In the genomic region with DNA sequence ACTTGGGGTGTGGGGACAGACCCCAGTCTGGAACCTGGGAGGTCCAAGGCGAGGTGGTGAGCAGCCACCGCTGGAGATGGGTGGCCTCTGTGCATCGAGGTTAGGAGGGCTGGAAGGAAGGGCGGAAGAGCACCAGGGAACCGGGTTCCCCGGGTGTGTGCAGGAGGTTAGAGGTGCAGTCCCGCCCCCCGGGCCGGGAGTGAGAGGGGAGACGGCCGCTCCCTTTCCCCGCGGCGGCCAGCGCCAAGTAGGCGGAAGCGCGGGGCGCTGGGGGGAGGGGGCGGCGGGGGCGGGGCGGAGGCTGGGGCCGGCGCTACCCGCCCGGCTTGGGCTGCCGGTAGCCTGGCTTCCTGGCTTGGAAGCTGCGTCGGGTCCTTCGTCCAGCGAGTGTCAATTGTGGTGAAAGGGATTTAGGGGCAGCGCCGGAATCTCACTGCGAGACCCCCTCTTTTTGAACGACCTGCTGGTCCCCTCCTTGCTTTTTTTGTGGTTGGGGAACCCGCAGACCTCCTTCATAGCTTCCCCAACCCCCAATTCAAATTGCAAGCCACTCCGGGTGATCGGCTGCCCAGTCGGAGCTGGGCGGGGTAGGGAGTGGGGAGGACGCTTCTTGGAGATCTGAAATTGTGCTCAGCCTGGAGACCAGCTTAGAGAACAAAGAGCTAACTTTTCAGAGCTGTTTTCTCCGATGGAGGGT, we compare ENCODE assay signal across 8 mouse cellular contexts. TPM values are rescaled to one million over a fixed set of nuclear protein-coding genes. Genes with fewer than 3 reads are reported as not detected.
DNase-seq lines count a peak whose midpoint lies in the region; ATAC-seq and TF ChIP-seq lines count a peak whose summit lies in the region.

No protein-coding gene starts in this region.

- H3K4me2 ChIP-seq in forebrain, embryonic 16.5 days (ENCODE audit: low read length) = peak overlapping the region; percentile 60
- H3K4me2 ChIP-seq in hindbrain, embryonic 13.5 days = peak overlapping the region; percentile 87
- H3K4me2 ChIP-seq in midbrain, embryonic 16.5 days (ENCODE audit: low read length) = peak overlapping the region; percentile 76

- WGBS in forebrain, embryonic 16.5 days = 0% methylated on average over 27 of the region's 43 CpGs
- under 1% methylated on average over 27 of the region's 43 CpGs for WGBS in hindbrain, embryonic 13.5 days
- under 1% methylated on average over 30 of the region's 43 CpGs for WGBS in midbrain, embryonic 16.5 days

- H3K4me1 ChIP-seq in brown adipose tissue, adult 24 weeks (ENCODE audit: control insufficient read depth, insufficient read depth, insufficient read length, low read length) = peaks cover 20% of the 10 kb centered on the region
- peaks cover 43% of the 10 kb centered on the region for H3K4me1 ChIP-seq in forebrain, embryonic 16.5 days (replicated peaks; ENCODE audit: control insufficient read depth, insufficient read depth, low read length)
- H3K4me1 ChIP-seq in hindbrain, embryonic 13.5 days (replicated peaks) = peaks cover 44% of the 10 kb centered on the region
- H3K4me1 ChIP-seq in midbrain, embryonic 16.5 days (ENCODE audit: control insufficient read depth, insufficient read depth, low read length) = peaks cover 35% of the 10 kb centered on the region
- peaks cover 39% of the 10 kb centered on the region for H3K4me1 ChIP-seq in testis, adult 2 months (ENCODE audit: control insufficient read depth, insufficient read depth, low read length)

- TF ChIP-seq POLR2A in testis, adult 2 months (IDR thresholded peaks at IDR 0.05; ENCODE audit: control insufficient read depth, low read depth, low read length) = 0 out of 2 replicates have a peak, but pooled peaks have one; percentile 11

- H3K4me3 ChIP-seq in brown adipose tissue, adult 24 weeks (ENCODE audit: insufficient read depth, low read depth, low read length) = peak overlapping the region; percentile 99
- H3K4me3 ChIP-seq in forebrain, embryonic 16.5 days (replicated peaks; ENCODE audit: low read length) = peak overlapping the region; percentile 76
- H3K4me3 ChIP-seq in hindbrain, embryonic 13.5 days = peak overlapping the region; percentile 91
- H3K4me3 ChIP-seq in midbrain, embryonic 16.5 days (ENCODE audit: low read depth, low read length) = peak overlapping the region; percentile 92
- H3K4me3 ChIP-seq in testis, adult 2 months (ENCODE audit: control insufficient read depth, low read depth, low read length) = peak overlapping the region; percentile 89

- no peaks in the 10 kb centered on the region for H3K9me3 ChIP-seq in forebrain, embryonic 16.5 days (ENCODE audit: control insufficient read depth, low read length)
- H3K9me3 ChIP-seq in hindbrain, embryonic 13.5 days = no peaks in the 10 kb centered on the region
- H3K9me3 ChIP-seq in midbrain, embryonic 16.5 days (replicated peaks; ENCODE audit: control insufficient read depth, low read length, poor library complexity, severe bottlenecking) = no peaks in the 10 kb centered on the region

- TF ChIP-seq CTCF in testis, adult 2 months (IDR thresholded peaks at IDR 0.05; ENCODE audit: control insufficient read depth, insufficient read depth, insufficient replicate concordance, low read depth, low read length) = no peak

- peak overlapping the region; percentile 96 for H3K27ac ChIP-seq in brown adipose tissue, adult 24 weeks (replicated peaks; ENCODE audit: low read depth, low read length)
- peak overlapping the region; percentile 96 for H3K27ac ChIP-seq in forebrain, embryonic 16.5 days (ENCODE audit: low read length)
- H3K27ac ChIP-seq in hindbrain, embryonic 13.5 days = peak overlapping the region; percentile 98
- H3K27ac ChIP-seq in midbrain, embryonic 16.5 days (ENCODE audit: low read length) = peak overlapping the region; percentile 98
- peak overlapping the region; percentile 90 for H3K27ac ChIP-seq in testis, adult 2 months (ENCODE audit: control insufficient read depth, insufficient read depth, low read depth, low read length)

- ATAC-seq in forebrain, embryonic 16.5 days = peak; percentile 64
- peak; percentile 63 for ATAC-seq in hindbrain, embryonic 13.5 days (ENCODE audit: low FRiP score)
- ATAC-seq in midbrain, embryonic 16.5 days = peak; percentile 62

- peak overlapping the region; percentile 85 for H3K9ac ChIP-seq in forebrain, embryonic 16.5 days (replicated peaks; ENCODE audit: low read depth, low read length)
- H3K9ac ChIP-seq in hindbrain, embryonic 13.5 days = peak overlapping the region; percentile 95
- peak overlapping the region; percentile 98 for H3K9ac ChIP-seq in midbrain, embryonic 16.5 days (ENCODE audit: low read depth, low read length)

- DNase-seq in layer of hippocampus, postnatal 10 days (ENCODE audit: low spot score in 2 of 2) = peak; percentile 53 to 70
- DNase-seq in layer of hippocampus, postnatal 36 days = no peak
- DNase-seq in liver = peak; percentile 78

- H3K36me3 ChIP-seq in forebrain, embryonic 16.5 days (ENCODE audit: control insufficient read depth, insufficient read depth) = no peaks in the 10 kb centered on the region
- no peaks in the 10 kb centered on the region for H3K36me3 ChIP-seq in hindbrain, embryonic 13.5 days
- no peaks in the 10 kb centered on the region for H3K36me3 ChIP-seq in midbrain, embryonic 16.5 days (ENCODE audit: control insufficient read depth, insufficient read depth, low read length)
- H3K36me3 ChIP-seq in testis, adult 2 months (ENCODE audit: control insufficient read depth, insufficient read depth, low read length) = no peaks in the 10 kb centered on the region

- H3K27me3 ChIP-seq in forebrain, embryonic 16.5 days (replicated peaks; ENCODE audit: control insufficient read depth, insufficient read depth, low read length) = no peaks in the 10 kb centered on the region
- no peaks in the 10 kb centered on the region for H3K27me3 ChIP-seq in hindbrain, embryonic 13.5 days
- H3K27me3 ChIP-seq in midbrain, embryonic 16.5 days (ENCODE audit: control insufficient read depth, insufficient read depth, low read depth, low read length) = no peaks in the 10 kb centered on the region
- H3K27me3 ChIP-seq in testis, adult 2 months (ENCODE audit: control insufficient read depth, insufficient read depth, low read length) = 0 out of 2 replicates have a peak, but pooled peaks cover 3% of the 10 kb centered on the region

RNA-seq across cellular contexts. Expression of a gene that starts 1.3 kb away (rescaled TPM):
- total RNA-seq in layer of hippocampus, postnatal 10 days (2021) = 100 to 1,000 TPM; 148 to 150 TPM
- total RNA-seq in layer of hippocampus, postnatal 36 days (2021) = 10 to 100 TPM; 98.0 to 98.2 TPM
- polyA plus RNA-seq in brown adipose tissue, adult 24 weeks (2012; ENCODE audit: insufficient read depth, insufficient read length, missing spikeins) = 56.3 and 58.1 TPM in 2 replicates
- polyA plus RNA-seq in forebrain, embryonic 16.5 days (2015; fragmentation: Nextera tagmentation; extraction: Ambion mirVana) = 140 and 159 TPM in 2 replicates
- polyA plus RNA-seq in hindbrain, embryonic 13.5 days (2015; fragmentation: Nextera tagmentation; extraction: Ambion mirVana) = 131 and 137 TPM in 2 replicates
- polyA plus RNA-seq in midbrain, embryonic 16.5 days (2015; fragmentation: Nextera tagmentation; extraction: Ambion mirVana) = 194 and 202 TPM in 2 replicates
- 21.4 and 23.1 TPM in 2 replicates for polyA plus RNA-seq in testis, adult 2 months (2012; rRNA removed)

RNA-seq across cellular contexts. Expression of a gene that starts 17.9 kb away (rescaled TPM):
- total RNA-seq in layer of hippocampus, postnatal 10 days (2021) = 100 to 1,000 TPM; 458 to 501 TPM
- total RNA-seq in layer of hippocampus, postnatal 36 days (2021) = 100 to 1,000 TPM; 355 TPM
- polyA plus RNA-seq in brown adipose tissue, adult 24 weeks (2012; ENCODE audit: insufficient read depth, insufficient read length, missing spikeins) = 268 and 348 TPM in 2 replicates
- 298 and 306 TPM in 2 replicates for polyA plus RNA-seq in forebrain, embryonic 16.5 days (2015; fragmentation: Nextera tagmentation; extraction: Ambion mirVana)
- polyA plus RNA-seq in hindbrain, embryonic 13.5 days (2015; fragmentation: Nextera tagmentation; extraction: Ambion mirVana) = 369 and 380 TPM in 2 replicates
- 267 and 286 TPM in 2 replicates for polyA plus RNA-seq in midbrain, embryonic 16.5 days (2015; fragmentation: Nextera tagmentation; extraction: Ambion mirVana)
- polyA plus RNA-seq in testis, adult 2 months (2012; rRNA removed) = 120 and 126 TPM in 2 replicates

RNA-seq across cellular contexts. Expression of a gene that starts 24.4 kb away (rescaled TPM):
- under 1 TPM; 0.58 to 0.85 TPM for total RNA-seq in layer of hippocampus, postnatal 10 days (2021)
- total RNA-seq in layer of hippocampus, postnatal 36 days (2021) = 1 to 10 TPM in 1 of 2 experiments, under 1 TPM in 1; 0.60 to 1.3 TPM
- polyA plus RNA-seq in brown adipose tissue, adult 24 weeks (2012; ENCODE audit: insufficient read depth, insufficient read length, missing spikeins) = not detected in 2 replicates
- 0.57 and 0.85 TPM in 2 replicates for polyA plus RNA-seq in forebrain, embryonic 16.5 days (2015; fragmentation: Nextera tagmentation; extraction: Ambion mirVana)
- 0.68 and 0.79 TPM in 2 replicates for polyA plus RNA-seq in hindbrain, embryonic 13.5 days (2015; fragmentation: Nextera tagmentation; extraction: Ambion mirVana)
- polyA plus RNA-seq in midbrain, embryonic 16.5 days (2015; fragmentation: Nextera tagmentation; extraction: Ambion mirVana) = 0.74 TPM in 1 of 2 replicates, not detected in the other
- polyA plus RNA-seq in testis, adult 2 months (2012; rRNA removed) = 174 and 181 TPM in 2 replicates

RNA-seq across cellular contexts. Expression of a gene that starts 33.8 kb away (rescaled TPM):
- 10 to 100 TPM; 19.5 to 20.6 TPM for total RNA-seq in layer of hippocampus, postnatal 10 days (2021)
- 10 to 100 TPM; 19.5 to 19.8 TPM for total RNA-seq in layer of hippocampus, postnatal 36 days (2021)
- 5.8 and 7.1 TPM in 2 replicates for polyA plus RNA-seq in brown adipose tissue, adult 24 weeks (2012; ENCODE audit: insufficient read depth, insufficient read length, missing spikeins)
- polyA plus RNA-seq in forebrain, embryonic 16.5 days (2015; fragmentation: Nextera tagmentation; extraction: Ambion mirVana) = 17.1 and 19.5 TPM in 2 replicates
- 17.6 and 18.3 TPM in 2 replicates for polyA plus RNA-seq in hindbrain, embryonic 13.5 days (2015; fragmentation: Nextera tagmentation; extraction: Ambion mirVana)
- polyA plus RNA-seq in midbrain, embryonic 16.5 days (2015; fragmentation: Nextera tagmentation; extraction: Ambion mirVana) = 15.9 and 17.2 TPM in 2 replicates
- polyA plus RNA-seq in testis, adult 2 months (2012; rRNA removed) = 5.6 and 6.3 TPM in 2 replicates

RNA-seq across cellular contexts. Expression of a gene that starts 40.4 kb away (rescaled TPM):
- 10 to 100 TPM; 33.9 to 34.7 TPM for total RNA-seq in layer of hippocampus, postnatal 10 days (2021)
- 10 to 100 TPM; 67.5 to 68.4 TPM for total RNA-seq in layer of hippocampus, postnatal 36 days (2021)
- polyA plus RNA-seq in brown adipose tissue, adult 24 weeks (2012; ENCODE audit: insufficient read depth, insufficient read length, missing spikeins) = 0.59 and 2.0 TPM in 2 replicates
- 21.1 and 24.1 TPM in 2 replicates for polyA plus RNA-seq in forebrain, embryonic 16.5 days (2015; fragmentation: Nextera tagmentation; extraction: Ambion mirVana)
- polyA plus RNA-seq in hindbrain, embryonic 13.5 days (2015; fragmentation: Nextera tagmentation; extraction: Ambion mirVana) = 28.9 and 29.2 TPM in 2 replicates
- 36.7 and 43.8 TPM in 2 replicates for polyA plus RNA-seq in midbrain, embryonic 16.5 days (2015; fragmentation: Nextera tagmentation; extraction: Ambion mirVana)
- 2.7 and 3.5 TPM in 2 replicates for polyA plus RNA-seq in testis, adult 2 months (2012; rRNA removed)

Comparison
In these comparisons a context has a peak if more than half of its experiments do, and no peak if none do; other contexts are left out.
1. DNase-seq: peak in layer of hippocampus, postnatal 10 days (2 of 2) and liver (single experiment); none in layer of hippocampus, postnatal 36 days (0 of 2).
2. RNA of a gene that starts 24.4 kb away (polyA plus RNA-seq): 174 to 181 TPM in testis, adult 2 months; 0.57 to 0.85 TPM in forebrain, embryonic 16.5 days, 0.74 TPM in midbrain, embryonic 16.5 days, 0.68 to 0.79 TPM in hindbrain, embryonic 13.5 days and not detected in brown adipose tissue, adult 24 weeks; every median in the first group is over 10 times any median in the second.
3. Peak in every context shown above with its lines, with median percentiles within 50 percentile points of each other: H3K27ac ChIP-seq, H3K4me3 ChIP-seq, ATAC-seq, H3K4me2 ChIP-seq and H3K9ac ChIP-seq.